Mouse (Mus musculus): ENCODE results near the gene Ebf1.

The Ebf1 gene

DNA sequence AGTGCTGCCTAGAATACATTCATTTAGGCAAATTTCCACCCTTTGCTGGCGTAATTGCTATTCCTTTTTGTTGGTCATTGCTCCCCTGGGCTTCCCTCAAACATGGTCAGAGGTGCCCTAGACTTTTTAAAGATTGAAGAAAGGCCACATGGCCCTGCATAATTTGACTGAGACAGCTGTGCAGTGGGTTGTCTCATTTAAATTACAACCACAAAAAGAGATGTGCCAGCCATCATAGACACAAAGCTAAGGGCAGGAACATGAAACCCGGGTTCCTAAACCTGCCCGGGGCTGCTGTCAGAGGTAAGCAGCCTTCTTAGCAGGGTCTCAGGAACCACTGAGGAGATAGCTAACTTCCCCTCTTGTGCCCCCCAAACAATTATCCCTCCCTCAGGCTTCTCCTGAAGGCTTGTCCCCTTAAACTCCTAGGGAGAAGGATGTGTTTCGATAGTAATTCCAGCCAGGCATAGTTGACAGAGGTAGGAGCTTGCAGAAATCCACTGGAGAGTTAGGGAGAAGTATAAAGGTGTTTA is 46.6 kb downstream of the Ebf1 start:
- DNase-seq (ENCODE audit: low spot score), result no peak

DNA sequence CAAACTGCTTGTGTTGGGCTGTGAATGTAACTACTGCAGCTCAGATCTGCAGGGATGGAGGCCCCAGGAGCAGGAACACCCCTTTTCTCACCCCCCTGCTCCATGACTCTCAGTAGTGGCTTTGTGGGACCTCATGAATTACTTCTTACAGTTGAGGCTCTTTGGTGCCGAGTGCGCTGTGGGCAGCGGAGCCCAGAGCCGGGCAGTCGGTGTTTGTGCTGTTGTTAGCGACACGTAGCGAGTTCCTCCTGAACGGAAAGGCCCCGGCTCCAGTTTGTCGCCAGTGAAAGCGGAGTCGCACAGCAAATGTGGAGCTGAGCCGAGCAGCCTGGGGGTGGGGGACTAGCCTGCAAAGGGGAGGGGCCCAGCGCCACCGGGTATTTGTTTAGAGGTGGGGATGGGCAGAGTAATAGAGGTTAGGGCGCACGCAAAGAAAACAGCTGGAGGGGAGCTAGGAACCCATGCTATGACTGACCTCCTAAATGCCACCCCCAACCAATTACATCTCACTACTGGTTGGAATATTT is 48.1 kb downstream of the Ebf1 start:
- no peak for DNase-seq (ENCODE audit: low spot score)

DNA sequence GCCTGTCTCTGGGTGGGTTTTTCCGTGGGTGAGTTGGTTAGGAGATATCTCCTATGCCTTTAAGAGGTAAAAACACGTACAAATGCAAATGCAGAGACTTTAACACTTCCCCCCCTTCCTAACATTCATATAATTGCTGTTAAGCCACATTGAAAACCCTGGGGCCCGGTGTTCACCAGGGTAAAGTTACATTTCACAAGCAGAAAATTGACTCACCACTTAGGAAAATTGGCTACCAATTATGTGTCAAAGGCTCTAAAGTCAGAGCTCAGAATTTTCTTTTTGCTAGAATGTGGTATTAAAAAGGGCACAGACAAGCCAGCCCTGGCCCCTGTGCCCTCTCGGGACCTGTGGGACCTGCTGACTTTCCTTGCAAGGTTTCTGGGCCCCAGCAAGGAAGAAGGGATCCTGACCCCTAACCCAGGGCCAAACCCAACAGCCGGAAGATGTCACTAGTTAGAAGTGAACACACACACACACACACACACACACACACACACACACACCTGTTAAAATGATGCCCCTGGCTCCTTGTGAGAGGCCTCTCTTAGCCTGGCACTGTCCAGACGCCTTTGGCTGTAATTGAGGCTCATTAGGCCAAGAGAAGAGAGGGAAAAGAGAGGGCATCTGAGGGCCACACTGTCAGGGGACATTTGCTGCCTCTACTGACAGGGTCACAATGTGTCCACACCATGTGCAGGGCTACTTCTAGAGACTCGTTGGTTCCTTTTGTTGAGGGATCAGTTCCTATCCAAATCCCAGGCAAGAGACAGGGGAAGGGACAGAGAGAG is 48.8 kb downstream of the Ebf1 start:
- no peak for DNase-seq (ENCODE audit: low spot score)

DNA sequence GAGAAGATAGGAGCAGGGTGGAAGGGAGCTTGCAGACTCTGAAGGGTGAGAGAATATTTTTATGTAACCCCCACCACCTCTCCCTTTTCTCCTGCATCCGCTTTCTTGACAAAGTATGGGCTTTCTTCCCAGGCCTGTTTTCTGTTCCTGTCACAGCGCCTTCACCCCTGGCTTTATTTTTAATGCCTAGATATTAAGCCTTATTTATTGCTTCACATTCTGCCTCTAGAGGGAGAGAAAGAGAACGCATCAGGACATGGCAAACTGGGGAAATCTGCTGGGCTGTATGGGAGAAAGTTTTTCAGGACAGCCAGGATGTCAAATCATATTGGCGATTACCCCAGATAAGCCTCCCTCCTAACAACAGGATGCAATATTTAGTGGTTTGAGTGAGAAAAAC is 49.6 kb downstream of the Ebf1 start:
- no peak for DNase-seq (ENCODE audit: low spot score)

DNA sequence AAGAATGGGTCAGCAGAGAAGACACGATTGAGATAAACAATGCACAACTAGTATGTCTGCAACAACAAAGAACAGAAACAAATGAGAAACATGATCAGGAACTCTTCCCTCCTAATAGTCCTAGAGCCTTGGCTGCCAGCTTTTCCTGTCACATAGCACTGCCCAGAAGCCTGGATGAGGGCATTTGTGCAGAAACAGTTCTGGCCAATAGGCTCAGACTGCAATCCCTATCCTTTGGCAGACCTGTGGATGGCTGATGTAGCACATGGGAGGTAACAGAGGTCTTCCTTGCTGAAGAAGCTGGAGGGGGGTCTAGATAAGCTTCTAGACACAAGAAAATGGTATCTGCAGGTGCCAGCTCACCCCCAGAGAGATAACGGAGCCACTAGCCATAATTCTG is 64.2 kb downstream of the Ebf1 start:
- no peak for DNase-seq (ENCODE audit: low spot score)

DNA sequence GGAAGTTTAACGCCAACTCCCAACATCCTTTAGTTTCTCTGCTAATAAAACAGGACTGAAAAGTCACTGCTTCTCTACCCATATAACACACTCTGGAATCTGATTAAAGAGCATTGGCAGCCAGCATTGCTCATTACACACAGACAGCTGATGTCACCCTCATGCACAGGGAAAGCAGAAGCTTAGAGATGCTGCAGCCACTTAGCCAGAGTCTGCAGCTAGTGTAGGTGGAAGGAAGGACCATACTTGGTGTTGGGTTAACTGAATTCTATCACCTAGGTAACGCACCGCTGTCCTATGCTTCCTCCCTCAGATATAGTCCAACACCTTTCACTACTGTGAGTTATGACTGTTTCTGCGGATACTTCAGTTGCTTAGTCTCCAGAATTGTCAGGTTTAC is 64.9 kb downstream of the Ebf1 start:
- DNase-seq (ENCODE audit: low spot score), result no peak

DNA sequence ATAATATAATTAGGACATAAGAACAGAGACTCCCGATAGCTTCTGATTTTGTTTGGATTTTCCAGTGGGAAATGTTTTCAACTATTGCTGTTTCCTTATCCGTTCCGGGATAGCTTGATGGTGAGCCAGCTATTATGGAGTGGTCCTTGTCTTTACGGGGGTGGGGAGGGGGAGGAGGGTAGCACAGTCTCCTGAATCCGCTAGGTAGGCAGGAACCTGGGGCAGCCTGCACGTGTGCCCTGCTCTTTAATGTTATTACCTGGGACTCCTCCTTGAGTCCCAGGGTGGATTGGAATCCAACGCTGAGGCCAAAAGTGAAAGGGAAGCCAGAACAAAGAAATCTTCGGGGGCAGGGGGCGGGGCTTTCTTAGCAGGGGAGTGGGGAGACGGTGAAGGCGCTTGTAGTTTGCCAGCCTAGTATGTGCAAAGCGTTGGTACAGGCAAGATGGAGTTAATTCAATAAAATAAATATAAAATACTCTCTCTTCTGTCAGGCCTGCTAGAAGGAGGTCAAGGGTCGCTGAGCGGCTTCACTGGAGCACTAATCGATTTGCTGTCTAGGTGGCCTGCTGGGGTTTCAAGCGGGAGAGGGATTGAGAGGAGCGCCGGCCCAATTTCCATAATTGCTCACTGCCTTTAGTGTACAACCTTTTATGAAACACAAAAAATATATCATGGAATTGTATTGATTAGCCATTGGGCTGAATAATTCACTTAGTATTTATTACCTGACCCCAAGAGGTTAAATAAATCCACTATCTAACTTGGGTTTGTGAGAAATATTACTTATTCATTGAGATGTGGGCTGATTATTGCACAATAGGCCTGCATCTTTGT is 65.8 kb downstream of the Ebf1 start:
- DNase-seq (ENCODE audit: low spot score), result no peak

DNA sequence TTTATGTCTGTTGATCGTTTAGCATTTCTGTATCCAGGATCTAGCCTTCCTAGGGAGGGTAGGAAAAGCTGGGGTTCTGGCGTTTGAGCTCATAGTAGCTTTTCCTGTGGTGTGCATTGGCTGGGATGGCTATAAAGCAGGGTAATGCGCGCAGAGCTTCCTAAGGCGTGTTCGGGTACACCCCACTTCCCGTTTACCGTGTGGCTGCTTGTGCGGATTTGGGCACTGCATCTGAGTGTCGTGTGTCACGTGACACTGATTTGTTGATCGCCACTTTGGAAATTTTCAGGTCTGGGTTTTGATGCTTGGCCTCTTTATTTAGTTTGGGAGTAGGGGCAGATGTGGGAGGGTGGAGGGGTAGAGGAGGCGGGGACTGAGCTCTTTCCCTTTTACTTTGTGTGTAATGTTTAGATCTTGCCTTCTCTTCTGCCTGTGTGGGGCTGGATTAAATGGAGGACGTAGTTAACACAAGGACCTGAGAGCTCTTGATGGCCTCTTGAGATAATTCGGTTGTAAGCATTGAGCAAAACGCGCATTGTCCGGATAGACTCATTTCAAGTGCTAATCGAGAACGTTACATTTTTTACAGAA is 67.5 kb downstream of the Ebf1 start:
- no peak for DNase-seq (ENCODE audit: low spot score)

DNA sequence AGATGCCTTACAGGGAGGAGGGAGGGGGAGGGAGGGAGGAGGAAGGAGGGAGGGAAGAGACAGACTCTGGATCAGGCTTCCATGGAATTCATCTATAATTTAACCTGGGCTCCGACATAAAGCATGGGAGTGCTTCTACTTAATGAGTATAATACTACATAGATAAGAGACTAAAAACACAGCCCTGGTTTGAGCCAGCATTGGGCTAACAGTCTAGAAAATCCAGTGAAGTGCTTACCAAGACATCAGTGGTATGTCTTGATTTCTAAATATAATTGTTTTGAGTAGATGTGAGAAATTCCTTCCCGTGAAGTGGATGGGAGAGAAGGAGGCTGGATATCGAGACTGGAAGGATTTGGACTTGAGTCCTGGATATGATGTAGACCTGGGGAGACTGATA is 68.0 kb downstream of the Ebf1 start:
- no peak for DNase-seq (ENCODE audit: low spot score)

DNA sequence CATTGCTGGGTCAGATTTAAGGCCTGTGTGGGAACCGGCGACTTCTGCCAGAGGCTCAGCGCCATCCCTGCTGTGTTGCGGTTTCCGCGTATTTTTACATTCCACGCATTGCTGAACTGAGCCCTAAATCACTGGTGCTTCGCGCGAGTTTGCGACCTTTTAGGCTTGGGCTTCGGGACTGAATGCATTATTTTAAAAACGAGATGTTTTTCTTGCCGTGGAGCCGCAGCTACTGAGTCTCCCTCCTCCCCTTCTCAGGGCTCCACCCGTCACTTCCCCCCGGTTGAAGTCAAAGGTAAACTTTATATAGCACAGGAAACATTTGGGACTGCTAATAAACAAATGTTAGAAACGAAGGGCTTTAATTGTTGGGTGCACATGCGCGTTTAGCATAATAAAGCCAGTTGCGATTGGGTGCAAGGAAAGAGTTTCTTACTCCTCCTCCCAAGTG is 68.8 kb downstream of the Ebf1 start:
- no peak for DNase-seq (ENCODE audit: low spot score)

DNA sequence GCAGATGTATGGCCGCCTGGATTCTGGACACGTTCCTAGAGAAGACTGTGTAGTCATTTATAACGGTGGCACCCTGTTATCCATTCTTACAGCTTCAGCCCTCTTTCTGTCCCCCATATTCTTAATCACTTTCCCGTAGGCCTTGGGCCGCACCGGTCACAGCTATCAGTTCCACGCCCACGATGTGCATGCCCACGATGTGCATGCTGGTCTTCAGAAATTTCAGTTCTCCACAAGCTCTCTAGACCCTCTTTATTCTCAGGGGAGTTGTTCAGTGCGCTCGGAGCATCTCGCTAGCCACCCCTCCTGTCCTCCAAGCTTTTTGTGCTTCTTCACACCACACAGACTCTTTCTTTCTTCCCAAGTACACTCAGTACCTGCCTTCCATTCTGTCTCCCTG is 69.3 kb downstream of the Ebf1 start:
- DNase-seq (ENCODE audit: low spot score), result no peak

DNA sequence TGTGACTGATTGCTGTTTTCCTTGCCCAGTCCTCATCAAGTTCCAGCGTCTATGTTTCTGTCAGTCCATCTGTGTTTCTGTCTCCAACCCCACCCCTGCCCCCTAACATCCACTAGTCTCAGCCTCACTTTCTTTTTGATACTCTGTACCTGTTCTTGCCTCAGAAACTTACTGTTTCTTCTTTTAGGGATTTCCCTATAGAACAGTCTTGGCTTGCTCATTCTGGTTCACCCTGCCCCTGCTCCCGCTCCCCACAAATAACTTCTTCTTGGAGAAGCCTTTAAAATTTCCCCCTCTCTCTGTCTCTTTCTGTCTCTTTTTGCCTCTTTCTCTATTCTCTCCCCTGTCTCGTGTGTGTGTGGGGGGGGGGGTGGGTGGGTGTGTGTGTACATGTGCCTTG is 71.4 kb downstream of the Ebf1 start:
- DNase-seq (ENCODE audit: low spot score), result no peak

DNA sequence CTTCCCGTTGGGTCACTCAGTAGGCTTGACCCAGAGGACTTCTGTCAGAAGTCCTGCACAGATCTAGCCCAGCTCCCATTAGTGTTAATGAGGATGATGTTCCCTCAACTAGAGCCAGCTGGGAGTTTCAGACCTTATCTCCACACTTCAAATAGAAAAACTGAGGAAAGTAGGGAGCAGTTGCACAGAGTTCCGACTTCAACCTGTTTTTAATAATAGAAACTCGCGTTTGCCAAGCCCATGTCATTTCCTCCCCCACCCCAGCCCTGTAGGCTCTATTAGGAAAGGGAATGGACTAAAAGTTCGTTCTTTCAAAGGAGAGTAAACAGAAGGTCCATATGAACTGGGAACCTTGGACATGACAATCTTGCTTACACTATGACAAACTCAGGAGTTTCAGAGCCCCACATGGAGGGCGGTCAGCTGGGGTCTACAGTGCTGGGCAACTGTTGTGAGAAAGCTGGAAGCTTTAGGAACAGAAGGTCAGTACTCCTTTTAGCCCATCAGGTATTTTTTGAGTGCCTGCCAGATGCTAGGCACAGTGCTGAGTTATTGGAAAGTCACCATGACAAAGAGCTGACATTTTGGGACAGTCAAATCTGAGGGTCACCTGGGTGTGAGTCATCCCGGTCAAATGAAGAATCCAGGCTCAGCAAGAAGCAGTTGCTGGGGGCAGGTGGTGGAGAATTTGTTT is 72.6 kb downstream of the Ebf1 start:
- DNase-seq (ENCODE audit: low spot score), result no peak

DNA sequence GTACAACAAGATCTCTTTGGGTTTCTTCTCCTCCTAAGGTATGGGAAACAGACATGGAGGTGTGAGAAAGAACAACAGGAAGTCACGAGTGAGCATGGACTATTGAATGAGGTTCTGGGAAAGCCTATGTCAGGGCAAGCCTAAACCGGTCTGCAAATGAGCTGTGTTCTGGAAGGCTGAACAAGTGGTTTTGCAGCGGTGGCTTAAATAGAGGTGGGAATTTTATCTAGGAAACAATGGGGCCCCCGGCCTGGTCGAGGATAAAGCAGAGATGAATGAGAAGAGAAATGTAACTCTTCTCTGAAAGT is 73.1 kb downstream of the Ebf1 start:
- no peak for DNase-seq (ENCODE audit: low spot score)

DNA sequence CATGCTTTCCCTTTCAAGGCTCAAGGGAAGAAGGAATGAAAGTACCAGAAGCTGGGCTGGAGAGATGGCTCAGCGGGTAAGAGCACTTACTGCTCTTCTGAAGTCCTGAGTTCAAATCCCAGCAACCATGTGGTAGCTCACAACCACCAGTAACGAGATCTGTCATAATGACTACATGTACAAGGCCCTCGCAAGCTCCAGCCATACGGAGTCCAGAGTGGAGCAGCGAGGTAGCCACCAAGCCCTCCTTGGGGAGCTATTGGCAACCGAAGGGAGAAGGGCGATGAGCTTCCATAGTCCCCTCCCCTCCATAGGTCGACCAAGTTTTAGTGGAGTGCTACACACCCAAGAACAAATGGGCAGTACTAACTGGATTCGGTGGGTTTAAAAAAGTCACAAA is 78.3 kb downstream of the Ebf1 start:
- DNase-seq (ENCODE audit: low spot score), result no peak

DNA sequence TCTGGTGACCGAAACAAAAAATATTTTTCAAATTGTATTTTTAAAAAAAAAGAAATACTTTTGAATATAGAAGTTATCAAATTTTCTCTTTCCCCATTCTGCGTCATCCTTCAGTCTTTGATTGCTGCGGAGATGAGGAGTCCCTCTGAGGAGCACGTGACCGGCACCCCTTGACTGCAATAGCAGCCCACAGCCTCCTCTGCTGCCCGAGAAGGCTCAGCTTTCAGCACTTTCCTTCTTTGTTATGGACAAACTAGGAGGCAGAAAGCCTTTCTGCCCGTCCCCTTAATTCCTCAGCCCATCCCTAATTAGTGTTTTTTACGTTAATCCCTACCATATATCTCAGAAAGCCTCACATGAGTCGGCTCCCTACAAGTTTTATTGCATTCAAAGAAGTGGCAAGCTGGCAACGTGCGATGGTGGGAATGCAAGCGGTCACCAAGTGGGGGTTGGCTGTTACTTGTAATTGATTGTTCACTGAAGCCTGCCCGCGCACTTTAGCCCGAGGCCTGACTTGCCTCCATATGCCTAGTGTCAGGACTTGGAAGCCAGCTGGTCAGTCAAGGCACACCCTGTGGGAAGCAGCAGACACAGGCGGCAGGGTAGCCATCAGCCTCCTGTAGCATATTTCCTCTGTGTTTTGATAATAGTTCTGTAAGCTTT is 79.6 kb downstream of the Ebf1 start:
- DNase-seq (ENCODE audit: low spot score), result no peak

DNA sequence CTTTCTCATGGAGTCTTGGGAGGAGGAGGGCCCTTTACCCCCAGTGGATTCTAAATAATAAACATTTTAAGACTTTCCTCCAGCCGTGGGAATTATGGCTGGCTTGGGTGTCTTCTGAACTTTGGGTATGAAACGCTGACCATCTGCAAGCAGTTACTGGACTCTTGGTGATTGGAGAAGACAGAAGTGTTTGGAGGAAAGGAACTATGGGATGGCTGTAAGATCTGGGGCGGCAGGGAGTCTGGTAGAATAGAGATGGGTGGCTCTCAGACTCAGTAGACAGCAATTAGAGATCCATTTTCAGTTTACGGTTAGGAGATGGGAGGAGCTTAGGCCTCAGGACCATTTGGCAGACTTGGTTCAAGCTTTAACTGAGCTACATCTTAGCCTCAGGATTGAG is 83.1 kb downstream of the Ebf1 start:
- no peak for DNase-seq (ENCODE audit: low spot score)

DNA sequence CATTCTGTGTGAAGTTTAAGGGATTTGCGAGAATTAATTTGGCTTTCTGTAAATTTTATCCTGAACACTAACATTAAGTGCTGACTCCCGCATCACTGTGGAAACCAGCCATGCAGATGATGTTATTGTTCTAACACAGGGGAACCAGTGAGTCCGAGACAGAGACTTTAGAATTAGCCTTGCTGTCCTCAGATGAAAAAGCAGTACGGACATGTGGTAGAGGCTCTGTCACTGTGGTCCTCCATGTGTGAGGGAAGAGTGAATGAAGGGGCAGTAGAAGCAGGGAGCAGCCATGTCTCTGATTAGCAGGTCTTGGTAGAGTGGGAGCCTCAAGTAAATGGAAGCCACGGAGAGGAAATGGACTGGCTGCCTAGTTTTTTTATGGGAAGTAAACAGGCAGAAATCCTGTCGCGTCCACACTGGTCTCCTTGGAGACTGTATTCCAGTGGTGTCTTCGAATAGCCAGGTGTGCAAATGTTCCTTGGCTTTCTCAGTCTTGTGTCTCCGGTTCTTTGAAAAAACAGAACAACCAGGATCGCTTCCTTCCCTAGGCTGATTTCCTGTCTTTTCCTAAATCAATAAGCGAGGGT is 84.2 kb downstream of the Ebf1 start:
- no peak for DNase-seq (ENCODE audit: low spot score)

DNA sequence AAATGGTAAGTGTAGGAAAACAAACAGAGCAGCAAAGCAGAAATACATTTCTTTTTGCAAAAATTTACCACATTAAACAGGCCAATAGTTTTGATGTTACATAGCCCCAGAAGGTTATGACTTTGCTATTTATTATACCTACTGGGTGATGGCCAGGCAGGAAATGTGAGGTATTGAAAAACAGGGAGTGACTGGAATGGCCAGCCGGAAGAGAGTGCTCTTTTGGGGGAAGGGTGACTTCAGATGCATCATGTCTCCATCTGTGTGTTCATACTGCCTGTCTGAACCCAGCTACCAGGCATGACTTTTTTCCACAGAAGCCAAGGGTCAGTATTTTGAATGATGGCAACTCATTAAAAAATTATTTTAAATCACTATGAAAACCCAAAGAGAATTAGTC is 84.7 kb downstream of the Ebf1 start:
- DNase-seq (ENCODE audit: low spot score), result no peak

DNA sequence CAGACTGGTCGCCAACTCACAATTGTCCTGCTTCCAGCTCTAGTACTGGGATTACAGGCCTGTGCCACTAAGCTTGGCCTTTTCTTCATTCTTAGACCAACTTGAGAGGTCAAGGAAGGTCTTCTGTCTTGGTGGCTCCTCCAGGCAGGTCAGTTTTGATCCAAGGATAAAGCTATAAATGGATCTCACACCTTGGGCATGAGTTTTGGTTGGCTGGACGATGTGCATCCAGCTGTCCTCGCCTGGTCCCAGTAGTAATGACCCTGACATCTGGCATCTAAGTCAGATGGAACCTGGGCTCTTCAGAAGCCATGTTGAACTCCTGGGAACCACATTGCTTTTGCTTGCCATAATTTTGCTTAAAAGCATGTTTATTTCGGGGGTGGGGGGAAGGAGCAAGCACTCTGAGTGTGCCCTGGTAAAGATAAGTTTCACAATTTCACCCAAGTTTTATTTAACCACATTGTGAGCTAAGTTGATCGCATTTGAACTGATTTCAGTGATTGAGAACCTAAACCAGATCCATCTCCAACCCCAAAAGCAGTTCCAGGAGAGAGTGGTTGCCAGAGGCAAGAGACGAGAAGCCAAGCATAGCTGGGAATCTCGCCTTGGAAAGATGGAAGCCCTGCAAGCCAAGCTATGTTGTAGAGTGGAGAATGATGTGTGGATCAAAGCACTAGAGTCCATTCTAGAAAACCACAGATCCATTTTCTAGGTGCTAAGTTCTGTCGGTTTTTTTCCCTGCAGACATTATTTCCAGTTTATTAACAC is 85.8 kb downstream of the Ebf1 start:
- no peak for DNase-seq (ENCODE audit: low spot score)

Measured in ovary, adult 18-20 months (tissue).